Mouse (Mus musculus) CH12.LX (cell line): ENCODE data around the gene Fbxo7. TPM values are rescaled to one million over a fixed set of nuclear protein-coding genes. Genes with fewer than 3 reads are reported as not detected.

Experiments used
- DNase-seq: peaks from one replicate; pipeline ENCODE4 v3.0.0-alpha.2; 2013; ENCODE audit errors: extremely low read depth
- H3K27ac ChIP-seq: 2 replicates; pipeline ENCODE4 v1.5.1; 2012; ENCODE audit warnings: low read depth, mild to moderate bottlenecking, control low read depth, moderate library complexity; ENCODE audit not compliant: insufficient read depth
- H3K27me3 ChIP-seq: replicated peaks from 2 replicates; pipeline ENCODE3; 2012; ENCODE audit warnings: inconsistent platforms
- H3K36me3 ChIP-seq, 2 experiments: replicated peaks in 1 of 2; 2 replicates each; pipeline versions ENCODE3 to v1.6.1; 2012; ENCODE audit warnings: inconsistent platforms in 1 of 2, low read length in 1 of 2, mild to moderate bottlenecking in 1 of 2, mixed read lengths in 1 of 2, moderate library complexity in 1 of 2; ENCODE audit not compliant: control insufficient read depth in 1 of 2, insufficient read depth in 1 of 2
- H3K4me1 ChIP-seq, 2 experiments: 2 replicates each; pipeline ENCODE4 v1.6.1; 2012; ENCODE audit warnings: inconsistent platforms in 1 of 2, moderate library complexity in 1 of 2; ENCODE audit not compliant: insufficient read depth in 2 of 2, control insufficient read depth in 1 of 2
- H3K4me2 ChIP-seq: 2 replicates; pipeline ENCODE4 v1.6.1; 2012; ENCODE audit warnings: low read depth, mild to moderate bottlenecking, control low read depth; ENCODE audit not compliant: poor library complexity, insufficient read depth, severe bottlenecking
- H3K4me3 ChIP-seq, 3 experiments: fragments of 150-350 bp in 1 of 3; sonication (generic) in 1 of 3; replicated peaks in 1 of 3; 2 replicates each; pipeline versions ENCODE3 to v1.5.1; 2011 to 2012; ENCODE audit warnings: low read depth in 2 of 3, low read length in 2 of 3, mild to moderate bottlenecking in 2 of 3, moderate library complexity in 2 of 3, control low read depth in 1 of 3, improper control_type of control experiment in 1 of 3, inconsistent platforms in 1 of 3, mixed read lengths in 1 of 3; ENCODE audit not compliant: poor library complexity in 1 of 3
- H3K79me2 ChIP-seq: replicated peaks from 2 replicates; pipeline ENCODE4 v1.6.1; 2012; ENCODE audit warnings: mild to moderate bottlenecking, moderate library complexity; ENCODE audit not compliant: control insufficient read depth, poor library complexity, insufficient read depth, severe bottlenecking; ENCODE audit errors: extremely low read depth
- H3K9ac ChIP-seq: 2 replicates; pipeline ENCODE4 v1.6.1; 2012; ENCODE audit warnings: low read depth, mild to moderate bottlenecking, control low read depth, moderate library complexity; ENCODE audit not compliant: insufficient read depth
- H3K9me3 ChIP-seq: replicated peaks from 2 replicates; pipeline ENCODE3; 2012; ENCODE audit warnings: low read length, inconsistent platforms, mixed read lengths
- BHLHE40 ChIP-seq: IDR thresholded peaks from 2 replicates; pipeline ENCODE4 v1.6.1; 2011; ENCODE audit warnings: mild to moderate bottlenecking, low read depth, low read length, improper control_type of control experiment
- CHD1 ChIP-seq: IDR thresholded peaks from 2 replicates; pipeline ENCODE4 v1.6.1; 2012; ENCODE audit warnings: low read depth, low read length, improper control_type of control experiment, inconsistent platforms
- CHD2 ChIP-seq: IDR thresholded peaks from 2 replicates; pipeline ENCODE4 v1.6.1; 2011; ENCODE audit warnings: low read length, improper control_type of control experiment
- CTCF ChIP-seq, 2 experiments: IDR thresholded peaks in 1 of 2; conservative IDR thresholded peaks in 1 of 2; 2 replicates each; pipeline ENCODE4 v1.5.1; 2011 to 2012; ENCODE audit warnings: low read depth in 2 of 2, low read length in 2 of 2, improper control_type of control experiment in 1 of 2, inconsistent platforms in 1 of 2, mild to moderate bottlenecking in 1 of 2, moderate library complexity in 1 of 2
- E2F4 ChIP-seq: IDR thresholded peaks from 2 replicates; pipeline ENCODE4 v1.6.1; 2011; ENCODE audit warnings: low read depth, low read length, improper control_type of control experiment; ENCODE audit not compliant: insufficient replicate concordance
- ELF1 ChIP-seq: IDR thresholded peaks from 2 replicates; pipeline ENCODE4 v1.6.1; 2014; ENCODE audit warnings: low read depth, mild to moderate bottlenecking, inconsistent platforms, low read length, improper control_type of control experiment
- EP300 ChIP-seq: IDR thresholded peaks from 2 replicates; pipeline ENCODE4 v1.6.1; 2011; ENCODE audit warnings: low read length, improper control_type of control experiment
- ETS1 ChIP-seq: conservative IDR thresholded peaks from 2 replicates; pipeline ENCODE4 v1.6.1; 2012; ENCODE audit warnings: low read depth, mild to moderate bottlenecking, inconsistent platforms, low read length, improper control_type of control experiment, moderate library complexity
- GABPA ChIP-seq: IDR thresholded peaks from 2 replicates; pipeline ENCODE4 v1.6.1; 2012; ENCODE audit warnings: low read depth, low read length, improper control_type of control experiment, inconsistent platforms; ENCODE audit not compliant: insufficient replicate concordance
- HCFC1 ChIP-seq: IDR thresholded peaks from 2 replicates; pipeline ENCODE4 v1.6.1; 2012; ENCODE audit warnings: low read depth, mild to moderate bottlenecking, inconsistent platforms, low read length, improper control_type of control experiment
- IRF4 ChIP-seq: IDR thresholded peaks from 2 replicates; pipeline ENCODE4 v1.6.1; 2014; ENCODE audit warnings: low read depth, mild to moderate bottlenecking, inconsistent platforms, low read length, improper control_type of control experiment
- JUN ChIP-seq: IDR thresholded peaks from 2 replicates; pipeline ENCODE4 v1.6.1; 2011; ENCODE audit warnings: low read depth, mild to moderate bottlenecking, low read length, improper control_type of control experiment, moderate library complexity; ENCODE audit not compliant: insufficient read depth
- JUND ChIP-seq: conservative IDR thresholded peaks from 2 replicates; pipeline ENCODE4 v1.6.1; 2011; ENCODE audit warnings: low read depth, low read length, improper control_type of control experiment
- KAT2A ChIP-seq: IDR thresholded peaks from 2 replicates; pipeline ENCODE4 v1.6.1; 2012; ENCODE audit warnings: low read length, improper control_type of control experiment, inconsistent platforms; ENCODE audit not compliant: insufficient replicate concordance
- MAFK ChIP-seq: IDR thresholded peaks from 2 replicates; pipeline ENCODE4 v1.6.1; 2011; ENCODE audit warnings: low read length, improper control_type of control experiment; ENCODE audit not compliant: insufficient replicate concordance
- MAX ChIP-seq: IDR thresholded peaks from 2 replicates; pipeline ENCODE4 v1.6.1; 2011; ENCODE audit warnings: low read length, improper control_type of control experiment
- MAZ ChIP-seq: IDR thresholded peaks from 2 replicates; pipeline ENCODE4 v1.6.1; 2012; ENCODE audit warnings: low read depth, mild to moderate bottlenecking, inconsistent platforms, low read length, improper control_type of control experiment, moderate library complexity
- MEF2A ChIP-seq: IDR thresholded peaks from 2 replicates; pipeline ENCODE4 v1.6.1; 2014; ENCODE audit warnings: low read depth, mild to moderate bottlenecking, inconsistent platforms, low read length, improper control_type of control experiment, borderline replicate concordance
- MXI1 ChIP-seq: IDR thresholded peaks from 2 replicates; pipeline ENCODE4 v1.6.1; 2011; ENCODE audit warnings: mild to moderate bottlenecking, low read depth, low read length, improper control_type of control experiment
- MYC ChIP-seq: IDR thresholded peaks from 2 replicates; pipeline ENCODE4 v1.6.1; 2011; ENCODE audit warnings: low read depth, mild to moderate bottlenecking, improper control_type of control experiment, low read length
- NELFE ChIP-seq: IDR thresholded peaks from 2 replicates; pipeline ENCODE4 v1.6.1; 2011; ENCODE audit warnings: low read depth, low read length, improper control_type of control experiment
- NRF1 ChIP-seq: IDR thresholded peaks from 2 replicates; pipeline ENCODE4 v1.6.1; 2014; ENCODE audit warnings: low read depth, mild to moderate bottlenecking, inconsistent platforms, low read length, improper control_type of control experiment, moderate library complexity
- PAX5 ChIP-seq: IDR thresholded peaks from 2 replicates; pipeline ENCODE4 v1.6.1; 2012; ENCODE audit warnings: low read length, inconsistent platforms, mixed read lengths
- POLR2A ChIP-seq: IDR thresholded peaks from 2 replicates; pipeline ENCODE4 v1.6.1; 2011; ENCODE audit warnings: low read depth, mild to moderate bottlenecking, improper control_type of control experiment, low read length
- POLR2AphosphoS2 ChIP-seq: IDR thresholded peaks from 2 replicates; pipeline ENCODE4 v1.6.1; 2011; ENCODE audit warnings: low read depth, low read length, improper control_type of control experiment
- RAD21 ChIP-seq: IDR thresholded peaks from 2 replicates; pipeline ENCODE4 v1.6.1; 2011; ENCODE audit warnings: low read depth, mild to moderate bottlenecking, low read length, improper control_type of control experiment, moderate library complexity
- RCOR1 ChIP-seq: conservative IDR thresholded peaks from 2 replicates; pipeline ENCODE4 v1.6.1; 2012; ENCODE audit warnings: low read depth, mild to moderate bottlenecking, inconsistent platforms, low read length, improper control_type of control experiment
- SIN3A ChIP-seq: IDR thresholded peaks from 2 replicates; pipeline ENCODE4 v1.6.1; 2012; ENCODE audit warnings: low read length, improper control_type of control experiment, inconsistent platforms
- SMC3 ChIP-seq: IDR thresholded peaks from 2 replicates; pipeline ENCODE4 v1.6.1; 2011; ENCODE audit warnings: low read depth, low read length, improper control_type of control experiment
- TBP ChIP-seq: conservative IDR thresholded peaks from 2 replicates; pipeline ENCODE4 v1.6.1; 2011; ENCODE audit warnings: low read depth, low read length, improper control_type of control experiment
- TCF12 ChIP-seq: IDR thresholded peaks from 2 replicates; pipeline ENCODE4 v1.6.1; 2014; ENCODE audit warnings: low read depth, mild to moderate bottlenecking, inconsistent platforms, low read length, improper control_type of control experiment
- UBTF ChIP-seq: IDR thresholded peaks from 2 replicates; pipeline ENCODE4 v1.6.1; 2012; ENCODE audit warnings: low read depth, mild to moderate bottlenecking, inconsistent platforms, low read length, improper control_type of control experiment, moderate library complexity
- USF1 ChIP-seq: IDR thresholded peaks from 2 replicates; pipeline ENCODE4 v1.6.1; 2014; ENCODE audit warnings: low read depth, mild to moderate bottlenecking, inconsistent platforms, low read length, improper control_type of control experiment
- USF2 ChIP-seq: conservative IDR thresholded peaks from 2 replicates; pipeline ENCODE4 v1.6.1; 2011; ENCODE audit warnings: low read depth, low read length, improper control_type of control experiment
- ZC3H11A ChIP-seq: IDR thresholded peaks from 2 replicates; pipeline ENCODE4 v1.6.1; 2012; ENCODE audit warnings: low read depth, mild to moderate bottlenecking, inconsistent platforms, low read length, improper control_type of control experiment
- ZKSCAN1 ChIP-seq: IDR thresholded peaks from 2 replicates; pipeline ENCODE4 v1.6.1; 2012; ENCODE audit warnings: low read depth, inconsistent platforms, low read length, improper control_type of control experiment, borderline replicate concordance
- ZMIZ1 ChIP-seq: IDR thresholded peaks from 2 replicates; pipeline ENCODE4 v1.6.1; 2012; ENCODE audit warnings: low read depth, mild to moderate bottlenecking, inconsistent platforms, low read length, improper control_type of control experiment
- ZNF384 ChIP-seq: IDR thresholded peaks from 2 replicates; pipeline ENCODE4 v1.6.1; 2012; ENCODE audit warnings: low read depth, low read length, improper control_type of control experiment, inconsistent platforms
- dilution Hi-C: fragments of 300-500 bp; cut with MboI; formaldehyde crosslinking; loops from 2 replicates; pipeline ENCODE4 v1.14.3; 2020; ENCODE audit warnings: low sequenced_read_pairs; ENCODE audit not compliant: extremely low pct_unique_long_range_greater_than_20kb, extremely low pct_ligation_motif_present
- in situ Hi-C: fragments of 300-500 bp; cut with MboI; formaldehyde crosslinking; loops from 3 replicates; pipeline ENCODE4 v1.14.3; 2019; ENCODE audit warnings: low sequenced_read_pairs, low pct_ligation_motif_present, low pct_unique_long_range_greater_than_20kb, mixed read lengths
- polyA plus RNA-seq: library from polyadenylated mRNA; unstranded; fragments of >175 nt; gene quantifications from 2 replicates; pipeline ENCODE4 v1.2.1, GENCODE M21; 2012; ENCODE audit warnings: low read depth; ENCODE audit not compliant: insufficient read length
- total RNA-seq, 2 experiments: library from RNA; depleted of rRNA; stranded (reverse); fragments of 300-350 nt in 1 of 2; fragments of >200 nt in 1 of 2; gene quantifications; 2 replicates each; pipeline ENCODE4 v1.2.3; 2012 to 2014

Gene Fbxo7
- 11.4 and 13.1 TPM in 2 replicates for total RNA-seq (2012; rRNA removed)
- total RNA-seq (2014; rRNA removed) = 16.6 and 18.3 TPM in 2 replicates
- 18.7 and 21.7 TPM in 2 replicates for polyA plus RNA-seq

GRCm38 (mm10) chr10:86021749-86022473, at the start of gene Fbxo7:
Fbxo7 (plus strand) TSS chr10:86021972.
- peaks cover 1% of the 10 kb centered on the region; the same call in 1 of the 2 replicates for H3K79me2 ChIP-seq
- peak; percentile 79 for DNase-seq
- peak within 1 kb of the TSS; percentile 68 to 93 (median 85) for H3K4me3 ChIP-seq
- H3K27ac ChIP-seq = peak within 1 kb of the TSS; percentile 39
- peak within 1 kb of the TSS; percentile 55 for H3K9ac ChIP-seq
- in situ Hi-C loops (no loop called here), dilution Hi-C loops (no loop called here)
- H3K4me2 ChIP-seq = peak within 1 kb of the TSS; percentile 60
- peaks cover 0 to 26% of the 10 kb centered on the region in 2 experiments; a peak in 2 of 4 replicates for H3K4me1 ChIP-seq
- peak; percentile 56 for TF ChIP-seq TCF12
- TF ChIP-seq USF1 = peak; percentile 77
- peak; percentile 54 for TF ChIP-seq HCFC1
- TF ChIP-seq UBTF = peak; percentile 42
- TF ChIP-seq ELF1 = peak; percentile 88
- peak; percentile 60 for TF ChIP-seq MAX
- no peak for TF ChIP-seq GABPA
- no peak for TF ChIP-seq JUN
- peak; percentile 67; the same call in 1 of the 2 replicates for TF ChIP-seq POLR2A
- peak; percentile 47 for TF ChIP-seq RAD21
- TF ChIP-seq CHD1 = 0 out of 2 replicates have a peak, but pooled peaks have one; percentile 60
- peak; percentile 44; the same call in 1 of the 2 replicates for TF ChIP-seq ZMIZ1
- TF ChIP-seq ZKSCAN1 = no peak
- TF ChIP-seq CTCF (conservative IDR thresholded peaks at IDR 0.05 in 1 of 2, IDR thresholded peaks at IDR 0.05 in 1 of 2; ENCODE audit: low read depth in 2 of 2, low read length in 2 of 2) = peak; percentile 48 to 99; a peak in 3 of 4 replicates
- no peak; the same call in 1 of the 2 replicates for TF ChIP-seq ETS1
- TF ChIP-seq ZC3H11A = no peak
- no peak for TF ChIP-seq JUND
- TF ChIP-seq PAX5 = no peak
- TF ChIP-seq MEF2A = peak; percentile 36; the same call in 1 of the 2 replicates
- no peak for TF ChIP-seq RCOR1
- peak; percentile 88 for TF ChIP-seq SIN3A
- TF ChIP-seq MXI1 = peak; percentile 71
- TF ChIP-seq SMC3 = peak; percentile 62
- TF ChIP-seq MYC = peak; percentile 56; the same call in 1 of the 2 replicates
- TF ChIP-seq ZNF384 = no peak
- peak; percentile 59; the same call in 1 of the 2 replicates for TF ChIP-seq IRF4
- no peak for TF ChIP-seq KAT2A
- peak; percentile 41; the same call in 1 of the 2 replicates for TF ChIP-seq USF2
- no peak for TF ChIP-seq CHD2
- peak; percentile 74 for TF ChIP-seq NELFE
- no peak for TF ChIP-seq EP300
- no peak for TF ChIP-seq MAFK
- no peak for TF ChIP-seq TBP
- TF ChIP-seq POLR2AphosphoS2 = no peak
- TF ChIP-seq E2F4 = no peak
- TF ChIP-seq MAZ = no peak
- TF ChIP-seq NRF1 = peak; percentile 84
- peak; percentile 87 for TF ChIP-seq BHLHE40
- H3K27me3 ChIP-seq = no peaks in the 10 kb centered on the region
- H3K9me3 ChIP-seq = no peaks in the 10 kb centered on the region
- peaks cover 0 to 19% of the 10 kb centered on the region in 2 experiments for H3K36me3 ChIP-seq
